ENCODE assay signal across 8 mouse cellular contexts in genomic region chr6:59180376-59180996, GRCm38 (mm10). TPM values are rescaled to one million over a fixed set of nuclear protein-coding genes. Genes with fewer than 3 reads are reported as not detected.
DNase-seq lines count a peak whose midpoint lies in the region; ATAC-seq and TF ChIP-seq lines count a peak whose summit lies in the region.

No protein-coding gene starts in this region.

- H3K27me3 ChIP-seq in embryonic facial prominence, embryonic 15.5 days, result no peaks in the 10 kb centered on the region
- no peaks in the 10 kb centered on the region for H3K27me3 ChIP-seq in hindbrain, embryonic 12.5 days

- no peak overlapping the region for H3K4me2 ChIP-seq in embryonic facial prominence, embryonic 15.5 days (replicated peaks)
- H3K4me2 ChIP-seq in hindbrain, embryonic 12.5 days (replicated peaks), result no peak overlapping the region

- no peak overlapping the region for H3K4me3 ChIP-seq in embryonic facial prominence, embryonic 15.5 days (replicated peaks)
- H3K4me3 ChIP-seq in hindbrain, embryonic 12.5 days, result no peak overlapping the region
- no peak overlapping the region for H3K4me3 ChIP-seq in layer of hippocampus, adult 2 months

- H3K9ac ChIP-seq in embryonic facial prominence, embryonic 15.5 days, result no peak overlapping the region
- H3K9ac ChIP-seq in hindbrain, embryonic 12.5 days, result no peak overlapping the region

- peak; percentile 57; the same call in 1 of the 2 replicates for ATAC-seq in embryonic facial prominence, embryonic 15.5 days (ENCODE audit: insufficient number of reproducible peaks, low FRiP score, low TSS enrichment, low read depth)
- ATAC-seq in hindbrain, embryonic 12.5 days (ENCODE audit: low FRiP score), result peak; percentile 82

- no peaks in the 10 kb centered on the region for H3K4me1 ChIP-seq in embryonic facial prominence, embryonic 15.5 days
- H3K4me1 ChIP-seq in hindbrain, embryonic 12.5 days, result no peaks in the 10 kb centered on the region

- DNase-seq in gastrocnemius, adult 18-20 months (ENCODE audit: low spot score), result peak; percentile 71
- no peak for DNase-seq in gastrocnemius, postnatal 25 days
- peak; percentile 91 for DNase-seq in brain, embryonic 14.5 days (ENCODE audit: low read depth)
- DNase-seq in layer of hippocampus, adult 2 months (ENCODE audit: low spot score in 2 of 2), result peak; percentile 69 to 72
- DNase-seq in lung, postnatal 25 days (ENCODE audit: low spot score), result peak; percentile 74
- DNase-seq in right cerebral cortex, postnatal 10 days (ENCODE audit: low spot score in 2 of 2), result peak; percentile 74 to 77

- H3K27ac ChIP-seq in embryonic facial prominence, embryonic 15.5 days (replicated peaks), result no peak overlapping the region
- no peak overlapping the region for H3K27ac ChIP-seq in hindbrain, embryonic 12.5 days
- H3K27ac ChIP-seq in layer of hippocampus, adult 2 months, result no peak overlapping the region

- 39% methylated on average over 7 of the region's 7 CpGs for WGBS in embryonic facial prominence, embryonic 15.5 days
- 53% methylated on average over 7 of the region's 7 CpGs for whole genome bisulfite sequencing in hindbrain, embryonic 12.5 days

- H3K36me3 ChIP-seq in embryonic facial prominence, embryonic 15.5 days, result no peaks in the 10 kb centered on the region
- H3K36me3 ChIP-seq in hindbrain, embryonic 12.5 days, result no peaks in the 10 kb centered on the region

- no peak for TF ChIP-seq POLR2A in brain, embryonic 14.5 days (IDR thresholded peaks at IDR 0.05; ENCODE audit: borderline replicate concordance, extremely low read depth, insufficient read depth, insufficient read length, poor library complexity, severe bottlenecking)

- H3K9me3 ChIP-seq in embryonic facial prominence, embryonic 15.5 days (replicated peaks), result no peaks in the 10 kb centered on the region
- no peaks in the 10 kb centered on the region for H3K9me3 ChIP-seq in hindbrain, embryonic 12.5 days (replicated peaks)

- peak; percentile 73; the same call in 1 of the 2 replicates for TF ChIP-seq CTCF in brain, embryonic 14.5 days (IDR thresholded peaks at IDR 0.05; ENCODE audit: borderline replicate concordance, extremely low read depth, insufficient read depth, insufficient read length)
- TF ChIP-seq CTCF in layer of hippocampus, adult 2 months (conservative IDR thresholded peaks at IDR 0.05), result peak; percentile 96

RNA-seq across cellular contexts. Expression of gene Tigd2, which starts 28.2 kb away (rescaled TPM):
- 10 to 100 TPM in 1 of 2 experiments, 1 to 10 TPM in 1; 9.8 to 10.2 TPM for total RNA-seq in gastrocnemius, adult 18-20 months (2021)
- 1 to 10 TPM; 8.5 to 9.1 TPM for total RNA-seq in gastrocnemius, postnatal 25 days (2021)
- 2.4 and 4.0 TPM in 2 replicates for polyA plus RNA-seq in brain, embryonic 14.5 days (2012; rRNA removed)
- 13.1 and 13.3 TPM in 2 replicates for polyA plus RNA-seq in embryonic facial prominence, embryonic 15.5 days (2015; fragmentation: Nextera tagmentation; extraction: Ambion mirVana)
- polyA plus RNA-seq in hindbrain, embryonic 12.5 days (2016; fragmentation: Nextera tagmentation; extraction: Ambion mirVana), result 9.4 and 10.1 TPM in 2 replicates
- total RNA-seq in layer of hippocampus, adult 2 months (2021), result 10 to 100 TPM; 15.2 to 15.9 TPM
